Mouse (Mus musculus) lung, adult 18-20 months (tissue): ENCODE measurements at regions not wholly inside any gene's neighbourhood (a gene's known extent, or its start where the extent isn't known, plus 50 kb on each side); places are given as distances from the start of the nearest gene placed in this dataset.
"Not testable (repeated sequence)": the region's sequence is repeated elsewhere in the genome, so short reads cannot be mapped to it uniquely, and the experiment has no call there.

Experiments
- DNase-seq, 2 experiments: peaks; one replicate each; pipeline ENCODE4 v3.0.0; 2022; ENCODE audit warnings: mixed read lengths in 2 of 2

DNA sequence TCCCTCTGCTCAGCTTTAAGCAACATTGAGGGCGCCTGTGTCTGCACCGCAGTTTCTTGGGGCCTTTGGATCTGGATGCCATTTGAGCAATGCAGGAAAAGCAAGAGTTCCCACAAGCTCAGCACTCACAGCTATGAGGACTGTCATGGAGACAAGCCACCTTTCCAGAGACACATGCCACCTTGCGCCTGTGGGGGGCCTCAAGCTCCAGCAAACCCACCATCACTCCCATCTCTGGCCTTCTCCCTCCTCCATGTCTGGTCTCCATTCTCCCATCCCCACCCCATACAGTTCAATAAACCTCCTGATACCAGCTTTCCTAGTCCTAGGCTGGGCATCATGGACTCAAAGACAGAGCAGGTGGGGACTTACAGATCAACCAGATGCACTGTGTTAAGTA is 97.8 kb downstream of the Wdr11 start:
- peak in 1 of 2 experiments; percentile 1 for DNase-seq

DNA sequence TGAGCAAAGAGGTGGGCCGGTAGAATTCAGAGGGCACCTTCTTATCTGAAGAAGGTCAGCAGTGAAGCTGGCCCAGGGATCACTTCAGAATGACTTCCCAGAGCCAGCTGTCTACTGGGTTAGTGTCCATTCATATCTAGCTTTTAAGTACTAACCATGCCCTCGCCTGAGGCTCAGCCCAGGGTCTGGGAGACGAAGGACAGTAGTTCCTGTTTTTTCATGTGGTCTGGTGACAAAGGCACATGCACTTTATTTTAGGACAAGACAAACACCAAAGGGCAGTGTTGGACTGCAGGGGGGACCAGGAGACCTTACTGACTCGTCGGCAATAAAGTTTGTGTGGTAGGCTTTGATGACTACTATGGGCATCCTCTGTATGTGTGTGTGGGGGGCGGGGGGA is 99.2 kb downstream of the Wdr11 start:
- DNase-seq, result no peak

DNA sequence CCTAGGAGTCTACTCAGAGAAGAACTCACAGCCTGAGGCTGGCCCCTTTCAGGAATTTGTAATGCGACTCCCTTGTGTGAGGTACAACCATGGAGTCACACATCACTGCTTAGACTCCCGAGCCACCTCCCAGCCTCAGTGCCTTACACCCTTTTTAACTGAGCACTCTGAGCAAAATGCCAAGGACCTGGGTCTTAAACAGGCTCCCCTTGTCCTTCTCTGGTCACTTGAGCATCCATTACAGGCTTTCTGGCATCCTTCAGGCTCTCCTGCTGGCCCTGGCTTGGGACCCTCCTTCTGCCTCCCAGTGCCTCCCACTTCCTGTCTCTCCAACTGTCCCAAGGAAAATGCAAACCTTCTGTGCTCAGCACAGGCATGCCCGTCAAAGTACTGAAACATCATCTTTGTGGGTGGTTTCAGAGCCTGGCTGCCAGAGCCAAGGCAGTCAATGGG is 100.0 kb downstream of the Wdr11 start:
- no peak for DNase-seq

DNA sequence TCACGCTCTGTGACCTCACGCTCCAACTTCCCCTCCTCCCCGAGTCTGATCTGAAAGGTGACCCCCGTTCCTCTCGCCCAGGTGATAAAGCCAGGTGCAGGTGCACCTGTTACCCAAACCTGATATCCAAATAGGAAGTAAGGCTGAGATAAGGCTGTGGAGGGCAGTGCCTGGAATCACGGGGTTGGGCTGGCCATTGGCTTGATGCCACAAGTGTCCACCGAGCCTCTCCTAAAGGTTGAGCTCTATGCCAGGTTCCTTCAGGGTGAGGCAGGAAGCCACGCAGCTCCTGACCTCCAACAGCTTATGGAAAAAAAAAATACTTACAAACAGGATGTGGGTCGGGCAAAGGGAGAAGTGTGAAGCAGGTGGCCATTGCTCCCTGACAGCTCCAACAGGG is 102.0 kb downstream of the Wdr11 start:
- DNase-seq, result peak; percentile 82 to 85

DNA sequence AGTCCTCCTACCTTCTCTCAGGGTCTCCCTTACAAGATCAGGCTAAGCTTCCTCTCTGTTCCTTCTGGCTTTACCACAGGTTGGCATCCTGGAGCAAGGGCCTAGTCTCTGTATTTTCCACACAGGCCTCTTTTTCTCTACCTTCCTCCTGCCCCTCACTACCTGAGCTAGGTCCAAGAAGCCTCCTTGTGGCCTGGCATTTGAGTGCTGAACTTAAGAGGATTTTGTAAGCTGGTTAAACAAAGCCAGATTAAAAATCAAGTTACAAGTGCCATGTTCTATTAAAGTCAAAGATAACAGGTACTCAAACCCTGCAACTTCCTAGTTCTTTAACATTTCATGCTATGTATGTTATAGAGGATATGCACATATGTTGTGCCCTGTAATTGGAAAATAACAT is 102.5 kb downstream of the Wdr11 start:
- DNase-seq, result peak; percentile 42 to 62

DNA sequence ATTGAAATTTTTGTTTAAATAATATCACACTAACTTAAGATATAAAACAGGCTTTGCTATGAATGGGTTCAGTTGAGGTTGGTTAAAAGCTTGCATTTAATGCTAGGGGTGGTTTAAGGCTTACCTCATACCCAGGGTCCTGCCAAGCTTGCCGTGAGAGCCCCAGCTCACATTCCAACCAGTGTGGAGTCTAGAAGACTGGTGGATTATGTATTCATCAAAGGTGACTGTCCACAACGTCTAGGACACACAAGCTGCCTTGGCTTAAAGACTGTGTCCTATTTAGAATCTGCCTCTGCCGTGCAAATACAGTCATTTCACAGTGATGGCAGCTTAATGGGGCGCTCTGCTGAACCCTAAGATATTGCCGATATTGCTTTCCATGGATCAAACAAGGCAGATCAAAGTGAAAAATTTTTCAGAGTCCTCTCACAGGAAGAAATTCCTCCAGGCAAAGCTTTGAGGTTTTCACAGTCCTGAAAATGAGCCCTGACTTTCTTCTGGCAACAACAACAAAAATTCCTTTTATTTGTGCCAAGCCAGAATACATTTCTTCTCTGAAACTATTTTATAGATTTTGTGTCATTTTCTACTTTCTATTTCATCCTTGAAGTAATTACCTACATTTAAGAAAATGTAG is 108.4 kb downstream of the Wdr11 start:
- DNase-seq, result no peak

DNA sequence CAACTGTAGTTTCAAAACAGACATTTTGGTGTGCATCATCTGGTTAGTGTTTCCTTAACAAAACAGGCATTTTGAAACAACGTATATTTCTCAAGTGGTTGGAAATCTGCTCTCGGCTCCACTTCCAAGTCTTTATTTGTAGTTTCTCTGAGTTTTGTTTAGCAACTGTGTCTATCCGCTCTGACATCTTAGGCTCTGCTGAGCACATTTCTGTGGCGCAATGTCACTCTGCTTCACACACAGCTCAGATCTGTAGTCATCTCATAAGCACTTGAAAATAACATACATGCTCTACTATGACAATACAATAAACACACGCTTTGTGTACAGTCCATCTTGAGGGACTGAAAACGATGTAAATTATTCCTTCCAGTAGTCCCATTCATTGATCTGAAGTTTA is 135.9 kb downstream of the Wdr11 start:
- DNase-seq, result no peak

DNA sequence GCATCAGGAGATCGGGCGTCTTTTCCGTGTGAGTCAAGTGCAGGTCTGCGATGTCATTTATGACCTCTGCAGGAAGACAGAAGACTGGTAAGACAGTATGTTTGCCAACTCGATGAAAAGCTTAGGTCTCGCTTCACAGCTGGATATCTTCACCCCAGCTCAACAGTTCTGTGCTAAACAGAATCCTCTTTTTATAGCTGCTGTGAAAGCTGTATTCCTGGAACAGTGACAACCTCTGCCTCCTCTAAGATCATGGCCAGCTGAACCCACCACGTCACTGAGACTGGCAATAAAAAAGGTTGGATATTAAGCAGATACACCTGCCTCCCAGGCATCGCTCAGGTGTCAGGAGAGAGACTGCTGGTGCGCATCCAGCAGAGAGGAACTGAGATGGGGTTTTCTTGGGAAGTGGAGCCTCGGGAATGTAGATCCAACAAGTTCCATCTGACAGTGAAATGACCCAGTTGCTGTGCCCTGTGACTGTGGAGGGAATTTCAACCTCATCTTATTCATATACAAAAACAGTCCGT is 138.1 kb downstream of the Wdr11 start:
- DNase-seq, result no peak

DNA sequence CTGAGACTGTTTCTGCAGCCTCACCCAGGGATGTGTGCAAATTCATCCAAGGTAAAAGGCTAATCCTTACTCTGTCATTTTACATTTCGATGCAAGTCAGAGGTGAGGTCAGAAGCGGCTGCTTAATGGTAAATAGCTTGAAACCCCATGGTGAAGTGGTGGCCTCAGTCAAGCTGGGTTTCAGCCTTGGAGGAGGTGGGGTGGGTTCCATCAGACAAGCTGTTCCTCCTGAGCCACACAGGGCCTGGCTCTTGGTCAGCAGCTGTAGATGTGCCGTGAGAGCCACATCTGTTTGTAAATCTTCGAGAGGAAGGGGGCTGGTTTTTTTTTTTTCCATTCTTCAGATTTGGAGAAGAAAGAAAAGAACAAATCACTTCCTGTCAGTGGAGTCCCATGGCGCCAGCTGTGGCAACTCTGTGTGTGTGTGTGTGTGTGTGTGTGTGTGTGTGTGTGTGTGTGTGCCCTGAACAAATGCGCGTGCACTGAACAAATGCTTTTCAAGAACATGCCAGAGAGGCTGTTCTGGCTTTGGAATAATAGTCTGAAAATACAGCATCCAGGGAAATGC is 139.2 kb downstream of the Wdr11 start:
- DNase-seq, result no peak

DNA sequence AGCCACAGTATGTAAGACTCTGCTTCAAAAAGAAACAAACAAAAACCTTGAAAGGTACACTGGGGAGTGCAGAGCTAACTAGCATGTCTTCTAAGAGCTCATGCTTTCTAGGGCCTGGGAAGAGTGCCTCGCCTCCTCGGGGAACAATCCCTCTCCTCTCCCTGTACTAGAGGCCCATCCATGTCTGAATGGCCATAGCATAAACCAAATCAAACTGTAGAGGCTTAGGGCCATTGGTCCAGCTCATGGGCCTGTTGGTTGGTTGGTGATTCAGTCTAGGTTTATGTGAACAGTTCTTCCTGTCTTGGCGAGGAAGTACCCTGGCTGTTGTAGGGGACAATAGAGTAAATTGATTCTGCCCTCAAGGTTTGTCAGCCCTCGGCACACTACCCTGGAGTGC is 151.0 kb downstream of the Wdr11 start:
- DNase-seq, result no peak

DNA sequence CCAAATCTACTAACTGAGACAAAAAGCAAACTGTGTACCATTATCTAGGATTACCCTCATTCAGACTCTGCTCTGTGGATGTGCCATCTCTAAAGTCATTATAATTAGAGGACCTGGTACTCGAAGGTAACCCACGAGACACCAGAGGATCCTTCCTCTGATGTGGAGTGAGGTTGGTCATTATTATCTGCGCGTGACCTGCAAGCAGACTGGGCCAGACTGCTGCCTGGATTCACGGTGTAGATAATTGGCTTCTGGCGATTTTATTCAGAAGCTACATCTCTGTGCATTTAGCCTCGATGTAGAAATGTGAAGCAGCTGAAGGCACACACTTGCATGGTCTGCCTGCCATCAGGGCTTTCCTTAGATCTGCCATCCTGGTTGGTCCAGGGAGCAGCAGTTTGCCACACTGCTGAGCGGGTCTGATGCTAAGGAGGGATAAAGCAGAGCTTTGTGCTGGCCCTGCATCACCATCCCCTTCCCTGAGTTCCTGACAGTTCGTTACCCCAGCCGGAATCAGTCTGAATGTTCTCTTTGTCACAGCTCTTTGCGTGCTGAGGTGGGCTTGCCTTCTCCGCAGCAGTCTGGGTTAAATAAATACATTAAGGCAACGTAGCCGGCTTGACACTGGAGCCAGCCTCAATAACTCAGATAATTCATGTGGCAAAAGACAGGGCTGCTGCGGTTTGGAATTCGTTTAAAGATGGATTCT is 152.4 kb downstream of the Wdr11 start:
- no peak for DNase-seq

DNA sequence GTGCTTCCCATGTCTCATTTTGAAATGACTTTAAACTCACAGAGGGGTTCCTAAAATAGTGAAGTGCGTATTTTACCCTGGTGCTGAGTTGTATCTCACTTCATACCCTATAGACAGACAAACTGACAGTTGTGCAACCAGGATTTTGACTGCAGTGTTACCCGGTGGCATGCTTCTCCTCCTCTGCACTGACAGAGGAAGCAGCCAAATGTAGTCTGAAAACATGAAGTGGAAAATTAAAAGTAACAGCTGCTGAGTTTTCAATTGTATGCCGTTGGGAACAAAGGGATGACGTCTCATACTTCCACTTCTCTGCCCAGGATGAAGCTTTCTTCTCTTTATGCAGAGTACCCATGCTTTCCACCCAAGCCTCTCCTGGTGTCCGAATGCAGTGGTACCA is 155.0 kb downstream of the Wdr11 start:
- DNase-seq, result no peak

DNA sequence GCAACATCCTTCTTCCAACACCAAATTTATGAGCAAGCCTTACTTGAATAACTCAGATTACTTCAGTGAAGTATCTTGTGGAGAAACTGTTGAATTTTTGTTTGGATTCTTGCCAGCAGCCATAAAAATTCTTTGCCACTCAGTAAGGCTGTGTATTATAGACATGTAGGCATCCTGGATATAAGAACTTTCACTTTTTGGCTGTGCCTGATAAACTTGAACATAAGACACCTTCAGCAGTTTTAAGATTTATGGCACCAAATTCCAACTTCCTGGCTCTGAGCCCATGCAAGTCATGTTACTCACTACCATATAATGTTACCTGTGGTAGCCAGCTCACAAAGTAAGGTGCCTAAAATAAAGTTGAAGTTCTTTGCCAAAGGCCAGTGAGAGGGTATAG is 159.3 kb downstream of the Wdr11 start:
- no peak for DNase-seq

DNA sequence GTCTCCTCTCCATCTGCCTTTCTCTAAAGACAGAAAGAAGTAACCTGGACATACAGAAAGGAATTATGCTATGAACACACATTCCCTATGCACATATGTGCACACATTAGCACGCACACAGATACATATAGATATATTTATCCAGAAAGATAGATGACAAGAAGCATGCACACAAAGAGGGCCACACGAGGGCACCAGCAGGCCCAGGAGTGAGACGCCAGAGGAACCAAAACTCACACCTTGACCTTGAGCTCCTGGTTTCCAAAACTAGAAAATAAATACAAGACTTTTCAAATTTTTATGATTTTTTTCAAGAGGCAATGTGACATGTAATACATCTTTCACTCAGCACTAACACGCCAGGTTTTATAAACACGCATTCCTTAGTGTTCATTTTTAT is 163.1 kb downstream of the Wdr11 start:
- DNase-seq, result peak in 1 of 2 experiments; percentile 41

DNA sequence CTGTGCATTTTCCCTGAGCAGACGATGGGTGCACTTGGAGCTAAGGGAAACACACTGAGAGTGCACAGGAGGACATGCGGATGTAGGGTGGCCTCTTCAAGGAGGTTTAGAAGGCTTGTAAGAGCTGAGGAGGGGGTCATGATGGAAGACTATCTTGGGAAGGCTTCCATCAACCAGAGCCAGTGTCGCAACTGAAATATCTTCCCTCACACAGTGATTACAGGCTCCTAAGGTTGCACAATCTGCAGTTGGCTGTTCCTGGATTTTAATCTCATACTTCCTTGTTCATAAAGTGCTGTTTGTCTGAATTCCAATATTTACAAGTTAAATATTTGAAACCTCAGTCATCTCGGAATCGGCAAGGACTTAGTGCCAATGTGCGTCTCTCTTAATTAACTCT is 164.5 kb downstream of the Wdr11 start:
- DNase-seq, result peak; percentile 50 to 73

DNA sequence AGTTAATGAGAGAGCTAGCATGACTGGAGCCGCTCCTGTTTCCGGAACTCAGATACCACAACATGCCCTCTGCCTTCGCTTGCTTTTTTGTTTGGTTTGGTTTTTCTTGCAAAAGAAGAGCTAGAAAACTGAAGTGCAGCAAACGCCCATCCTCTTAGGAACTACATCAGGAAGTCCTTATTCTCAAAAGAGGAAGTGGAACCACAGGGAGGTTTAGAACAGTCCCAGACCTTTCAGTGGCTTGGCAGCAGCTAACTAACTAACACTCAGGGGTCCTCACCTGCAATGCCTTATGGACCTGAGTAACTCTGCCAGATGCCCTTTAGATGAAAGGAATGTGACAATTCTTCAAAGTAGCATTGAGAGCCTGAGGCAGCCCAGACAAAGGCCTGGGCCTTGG is 168.2 kb downstream of the Wdr11 start:
- DNase-seq, result peak; percentile 31 to 47

DNA sequence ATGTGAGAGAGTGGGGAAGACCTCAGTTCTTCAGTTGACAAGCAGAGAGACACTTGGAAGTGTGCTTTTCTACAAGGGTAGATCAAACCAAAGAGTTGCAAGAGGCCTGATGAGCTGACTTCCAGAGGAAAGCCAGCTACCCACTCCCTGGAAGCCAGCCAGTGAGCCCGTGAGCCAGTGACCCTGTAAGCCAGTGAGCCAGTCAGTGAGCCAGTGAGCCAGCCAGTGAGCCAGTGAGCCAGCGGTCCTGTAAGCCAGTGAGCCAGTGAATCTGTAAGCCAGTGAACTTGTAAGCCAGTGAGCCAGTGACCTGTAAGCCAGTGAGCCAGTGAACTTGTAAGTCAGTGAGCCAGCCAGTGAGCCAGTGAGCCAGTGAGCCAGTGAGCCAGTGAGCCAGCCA is 168.7 kb downstream of the Wdr11 start:
- no peak for DNase-seq

DNA sequence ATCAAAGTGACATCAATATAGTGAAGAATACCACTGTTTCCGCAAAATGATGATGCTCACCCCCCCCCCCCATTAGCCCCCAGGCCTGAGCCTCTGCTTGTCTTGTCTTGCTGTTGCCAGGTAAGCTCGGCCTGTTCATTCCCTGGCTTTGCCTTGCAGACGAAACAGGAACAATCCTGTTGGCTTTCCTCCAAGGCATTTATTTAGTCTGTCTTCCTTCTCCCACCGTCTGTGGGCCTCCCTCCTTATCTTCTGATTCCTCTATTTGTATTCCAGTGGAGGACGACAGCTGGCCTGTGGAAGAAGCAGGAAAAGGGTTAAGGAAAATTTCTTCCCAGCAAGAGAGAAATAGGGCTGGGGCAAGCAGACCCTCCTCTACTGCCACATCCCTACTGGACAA is 172.1 kb downstream of the Wdr11 start:
- DNase-seq, result no peak

DNA sequence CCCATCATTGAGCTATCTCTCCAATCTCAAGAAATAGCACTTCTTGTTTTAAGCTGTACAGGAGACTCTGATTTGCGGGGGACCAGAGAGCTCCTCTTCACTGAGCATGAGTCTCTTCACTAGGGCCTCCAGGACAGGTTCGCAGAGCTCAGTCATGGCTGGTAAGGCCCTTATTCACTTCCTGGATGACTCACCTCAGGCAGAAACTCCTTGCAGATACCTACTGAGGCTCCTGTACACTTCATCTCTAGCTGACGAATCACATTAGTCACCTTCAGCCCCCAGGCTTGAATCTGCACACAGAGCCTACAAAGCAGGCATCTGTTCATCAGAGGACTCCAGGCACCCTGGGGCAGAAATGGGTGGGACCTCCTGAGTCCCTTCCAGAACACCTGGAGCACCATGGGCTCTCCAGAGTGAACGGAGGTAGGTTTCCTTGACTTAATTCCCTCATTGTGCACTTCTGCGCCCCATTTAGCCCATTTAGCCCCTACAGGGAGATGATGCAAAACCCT is 172.8 kb downstream of the Wdr11 start:
- DNase-seq, result no peak

DNA sequence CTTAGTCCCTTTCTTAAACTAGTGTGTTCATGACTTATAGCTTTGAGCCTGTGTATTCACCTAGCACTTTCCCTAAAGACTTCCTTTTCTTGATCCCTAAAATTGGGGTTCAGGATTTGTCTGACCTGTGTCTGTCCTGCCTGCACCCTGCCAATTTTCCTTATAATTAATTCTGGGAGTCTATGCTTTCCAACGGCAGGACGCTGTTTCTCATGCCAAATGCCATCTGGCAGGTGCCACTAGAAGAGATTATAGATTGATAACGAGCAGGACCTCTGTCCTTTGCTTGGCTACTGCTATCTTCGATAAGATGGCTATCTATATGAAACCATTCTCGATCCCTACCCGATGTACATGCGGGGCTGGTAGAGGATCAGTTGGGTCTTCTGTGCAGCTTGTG is 174.0 kb downstream of the Wdr11 start:
- DNase-seq, result no peak

DNA sequence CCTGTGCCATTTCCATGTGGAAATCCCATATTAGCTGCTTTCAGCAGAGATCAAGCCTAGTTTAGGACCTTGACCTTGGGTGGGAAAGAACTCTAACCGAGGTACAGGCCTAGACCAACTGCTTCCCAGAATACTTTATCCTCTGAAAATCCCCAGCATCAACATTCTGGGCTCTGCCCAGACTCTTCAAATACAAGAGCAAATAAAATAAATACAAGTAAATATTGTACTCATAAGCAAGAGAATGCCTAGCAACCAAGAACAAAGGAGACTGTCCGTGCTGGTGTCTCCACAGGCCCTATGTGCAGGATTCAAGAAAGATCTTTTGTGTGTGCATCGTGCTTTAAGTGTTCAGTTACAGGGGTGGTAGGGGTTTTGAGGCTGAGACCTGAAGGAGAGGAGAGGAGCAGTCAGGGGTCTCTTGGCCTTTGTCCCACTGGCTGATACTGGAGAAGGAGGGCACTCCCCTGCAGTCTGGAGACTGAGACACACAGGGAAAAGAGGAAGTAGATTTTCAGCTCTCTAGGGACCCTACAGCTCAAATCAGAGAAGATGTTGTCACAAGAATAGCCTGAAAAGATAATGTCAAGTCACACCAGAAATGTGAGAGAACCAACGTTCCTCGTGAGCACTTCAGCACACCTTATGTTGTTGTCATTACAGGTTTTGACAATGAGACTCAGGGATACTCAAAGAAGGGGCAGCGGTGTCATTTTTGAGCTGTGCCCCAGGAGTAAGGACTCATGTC is 174.6 kb downstream of the Wdr11 start:
- DNase-seq, result no peak

DNA sequence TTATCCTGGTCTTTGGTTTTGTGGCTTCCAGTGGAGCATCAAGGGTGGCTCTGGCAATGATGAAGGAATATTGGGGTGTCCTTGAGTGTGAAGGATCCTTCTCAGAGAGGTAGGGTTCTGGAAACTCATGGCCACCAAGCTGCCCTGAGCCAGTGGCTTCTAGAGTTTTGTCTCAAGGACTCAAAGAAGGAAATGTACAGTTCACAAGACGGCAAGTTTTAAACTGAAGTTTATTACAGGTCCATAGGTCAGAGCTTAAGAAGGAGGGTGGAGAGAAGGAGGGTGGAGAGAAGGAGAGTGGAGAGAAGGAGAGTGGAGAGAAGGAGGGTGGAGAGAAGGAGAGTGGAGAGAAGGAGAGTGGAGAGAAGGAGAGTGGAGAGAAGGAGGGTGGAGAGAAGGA is 178.0 kb downstream of the Wdr11 start:
- DNase-seq, result not testable (repeated sequence)

DNA sequence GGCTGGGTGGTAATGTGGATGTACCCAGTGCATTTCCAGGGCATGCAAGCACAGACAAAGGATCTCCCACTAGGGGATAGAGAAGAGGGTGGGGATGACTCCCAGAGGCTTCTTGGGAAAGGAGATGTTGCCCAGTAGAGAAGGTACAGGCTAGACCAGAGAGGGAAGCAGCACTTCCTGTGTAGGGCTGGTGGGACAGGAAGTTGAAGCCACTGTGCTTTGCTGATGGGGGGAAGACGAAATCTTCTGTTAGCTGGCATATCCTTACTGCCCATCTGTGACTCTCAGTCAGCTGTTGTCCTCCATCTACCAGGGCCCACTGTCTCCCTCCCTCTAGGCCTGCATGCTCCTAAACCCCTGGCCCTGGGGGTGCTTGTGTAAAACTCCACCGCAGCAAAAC is 180.2 kb downstream of the Wdr11 start:
- no peak for DNase-seq
